Mouse (Mus musculus) skeletal muscle tissue, postnatal 0 days (tissue): ENCODE measurements around the gene Toporsl. TPM values are rescaled to one million over a fixed set of nuclear protein-coding genes. Genes with fewer than 3 reads are reported as not detected.

Experiments used
- polyA plus RNA-seq: library from polyadenylated mRNA; unstranded; fragments of >200 nt; fragmentation: Nextera tagmentation; extraction: Ambion mirVana; gene quantifications from 2 replicates; pipeline ENCODE4 v1.2.1, GENCODE M21; 2015

Toporsl gene
- polyA plus RNA-seq = not detected in 2 replicates

GRCm38 (mm10) chr4:52595927-52596326 lies at the start of gene Toporsl:
Toporsl (plus strand) TSS chr4:52596274.

Other genes starting within 250 kb of the Toporsl start
- gene Smc2, start 157.0 kb upstream of the Toporsl start, polyA plus RNA-seq = 39.6 and 47.7 TPM in 2 replicates
- not detected in 2 replicates for gene Vma21-ps, start 99.0 kb upstream of the Toporsl start, polyA plus RNA-seq
- not detected in 2 replicates for gene Olfr275, start 218.3 kb downstream of the Toporsl start, polyA plus RNA-seq